Mouse (Mus musculus): ENCODE results near the gene Hoxa11. TPM values are rescaled to one million over a fixed set of nuclear protein-coding genes. Genes with fewer than 3 reads are reported as not detected.

Hoxa11 gene
- total RNA-seq, 1 experiment = 0.31 TPM

DNA sequence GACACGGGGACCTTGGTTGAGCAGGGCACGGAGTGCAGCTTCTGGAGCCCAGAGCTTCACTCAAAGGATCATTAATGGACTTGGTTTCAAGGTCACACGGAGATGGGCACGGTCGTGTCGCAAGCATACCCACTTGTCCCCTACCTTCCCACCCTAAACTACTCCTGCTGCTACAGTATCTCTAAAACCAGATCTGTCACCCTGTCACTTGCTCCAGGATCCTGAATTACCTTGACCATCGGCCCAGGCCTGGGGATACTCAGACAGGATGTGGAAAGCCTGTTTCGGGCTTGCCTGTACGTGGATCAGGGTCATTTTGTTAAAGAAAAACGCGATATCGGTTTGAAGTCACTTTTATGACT lies 35.9 kb downstream of the Hoxa11 start:
- no peak for DNase-seq (ENCODE audit: low read depth, low spot score)
- TF ChIP-seq HCFC1 (IDR thresholded peaks at IDR 0.05; ENCODE audit: borderline replicate concordance, insufficient read depth, low read length) (no peak), ZNF384 (IDR thresholded peaks at IDR 0.05; ENCODE audit: low read depth, low read length) (no peak), ZC3H11A (IDR thresholded peaks at IDR 0.05; ENCODE audit: borderline replicate concordance, low read depth, low read length) (no peak), CHD2 (IDR thresholded peaks at IDR 0.05; ENCODE audit: low read depth, low read length) (no peak), MAFK (IDR thresholded peaks at IDR 0.05; ENCODE audit: insufficient read depth, low read depth, low read length) (no peak)
- Histone ChIP-seq H3K4me3 (ENCODE audit: insufficient read depth in 1 of 2, low read depth in 1 of 2, low read length in 2 of 2, poor library complexity in 1 of 2, severe bottlenecking in 1 of 2) (no peak overlapping the region), H3K36me3 (ENCODE audit: control insufficient read depth, insufficient read depth, low read length, poor library complexity, severe bottlenecking) (no peaks in the 10 kb centered on the region), H3K9me3 (ENCODE audit: control insufficient read depth, insufficient read depth, low read depth, low read length) (no peaks in the 10 kb centered on the region), H3K9ac (ENCODE audit: insufficient read depth, low read depth, low read length, poor library complexity, severe bottlenecking) (no peak overlapping the region), H3K4me1 (ENCODE audit: control insufficient read depth in 2 of 2, insufficient read depth in 2 of 2, low read length in 2 of 2, poor library complexity in 1 of 2) (peaks cover 0 to 5% of the 10 kb centered on the region in 2 experiments; a peak in 1 of 4 replicates), H3K27ac (ENCODE audit: insufficient read depth, low read depth, low read length, poor library complexity, severe bottlenecking) (no peak overlapping the region)
- in situ Hi-C loops (cut with MboI; ENCODE audit: low sequenced_read_pairs in 2 of 2, unreplicated experiment in 2 of 2) = loop anchor here in 1 of 2 experiments (25.0 kb wide), 1 partner anchor 597 kb away; no protein-coding TSS in a partner anchor

GRCm38 (mm10) chr6:52208868-52209684 lies 36.5 kb downstream of the Hoxa11 start:
- no peaks in the 10 kb centered on the region for H3K36me3 ChIP-seq (ENCODE audit: control insufficient read depth, insufficient read depth, low read length, poor library complexity, severe bottlenecking)
- H3K27ac ChIP-seq (ENCODE audit: insufficient read depth, low read depth, low read length, poor library complexity, severe bottlenecking) = no peak overlapping the region
- in situ Hi-C loops (cut with MboI; ENCODE audit: low sequenced_read_pairs in 2 of 2, unreplicated experiment in 2 of 2) = loop anchor here in 1 of 2 experiments (25.0 kb wide), 1 partner anchor 597 kb away; no protein-coding TSS in a partner anchor
- peak overlapping the region; percentile 29 to 43 for H3K4me3 ChIP-seq (ENCODE audit: insufficient read depth in 1 of 2, low read depth in 1 of 2, low read length in 2 of 2, poor library complexity in 1 of 2, severe bottlenecking in 1 of 2)
- H3K9ac ChIP-seq (ENCODE audit: insufficient read depth, low read depth, low read length, poor library complexity, severe bottlenecking) = no peak overlapping the region
- no peaks in the 10 kb centered on the region for H3K9me3 ChIP-seq (ENCODE audit: control insufficient read depth, insufficient read depth, low read depth, low read length)
- no peak for TF ChIP-seq MAFK (IDR thresholded peaks at IDR 0.05; ENCODE audit: insufficient read depth, low read depth, low read length)
- no peak for TF ChIP-seq ZC3H11A (IDR thresholded peaks at IDR 0.05; ENCODE audit: borderline replicate concordance, low read depth, low read length)
- TF ChIP-seq HCFC1 (IDR thresholded peaks at IDR 0.05; ENCODE audit: borderline replicate concordance, insufficient read depth, low read length) = no peak
- TF ChIP-seq CHD2 (IDR thresholded peaks at IDR 0.05; ENCODE audit: low read depth, low read length) = no peak
- H3K4me1 ChIP-seq (ENCODE audit: control insufficient read depth in 2 of 2, insufficient read depth in 2 of 2, low read length in 2 of 2, poor library complexity in 1 of 2) = peaks cover 0 to 5% of the 10 kb centered on the region in 2 experiments; a peak in 1 of 4 replicates
- no peak for DNase-seq (ENCODE audit: low read depth, low spot score)

GRCm38 (mm10) chr6:52208072-52208867 lies 37.3 kb downstream of the Hoxa11 start, which contains the start of gene Hoxa6:
TSS of gene Hoxa6 (minus strand) at chr6:52208722.
- no peak for TF ChIP-seq CHD2 (IDR thresholded peaks at IDR 0.05; ENCODE audit: low read depth, low read length)
- no peak for TF ChIP-seq HCFC1 (IDR thresholded peaks at IDR 0.05; ENCODE audit: borderline replicate concordance, insufficient read depth, low read length)
- TF ChIP-seq ZC3H11A (IDR thresholded peaks at IDR 0.05; ENCODE audit: borderline replicate concordance, low read depth, low read length) = no peak
- no peak for TF ChIP-seq ZNF384 (IDR thresholded peaks at IDR 0.05; ENCODE audit: low read depth, low read length)
- no peak for TF ChIP-seq MAFK (IDR thresholded peaks at IDR 0.05; ENCODE audit: insufficient read depth, low read depth, low read length)
- Histone ChIP-seq H3K36me3 (ENCODE audit: control insufficient read depth, insufficient read depth, low read length, poor library complexity, severe bottlenecking) (no peaks in the 10 kb centered on the region), H3K4me3 (ENCODE audit: insufficient read depth in 1 of 2, low read depth in 1 of 2, low read length in 2 of 2, poor library complexity in 1 of 2, severe bottlenecking in 1 of 2) (peak within 1 kb of the TSS; percentile 29 to 43), H3K4me1 (ENCODE audit: control insufficient read depth in 2 of 2, insufficient read depth in 2 of 2, low read length in 2 of 2, poor library complexity in 1 of 2) (peaks cover 0 to 7% of the 10 kb centered on the region in 2 experiments; a peak in 1 of 4 replicates), H3K9me3 (ENCODE audit: control insufficient read depth, insufficient read depth, low read depth, low read length) (no peaks in the 10 kb centered on the region), H3K27ac (ENCODE audit: insufficient read depth, low read depth, low read length, poor library complexity, severe bottlenecking) (no peak within 1 kb of the TSS), H3K9ac (ENCODE audit: insufficient read depth, low read depth, low read length, poor library complexity, severe bottlenecking) (no peak within 1 kb of the TSS)
- DNase-seq (ENCODE audit: low read depth, low spot score) = no peak
- in situ Hi-C loops (cut with MboI; ENCODE audit: low sequenced_read_pairs in 2 of 2, unreplicated experiment in 2 of 2) = loop anchor here in 1 of 2 experiments (25.0 kb wide), 1 partner anchor 596 kb away; no protein-coding TSS in a partner anchor

DNA sequence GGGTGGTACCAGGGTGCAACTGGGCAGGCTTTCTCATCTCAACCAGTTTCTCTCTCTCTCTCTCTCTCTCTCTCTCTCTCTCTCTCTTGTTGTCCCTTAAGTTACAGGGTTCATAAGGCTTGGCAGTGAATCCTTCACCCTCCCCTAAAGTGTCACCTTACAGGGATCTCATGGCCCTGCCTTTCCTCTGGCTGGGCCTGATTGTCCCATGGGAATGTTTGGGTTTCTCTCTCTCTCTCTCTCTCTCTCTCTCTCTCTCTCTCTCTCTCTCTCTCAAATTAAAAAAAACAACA lies 38.0 kb downstream of the Hoxa11 start:
- no peaks in the 10 kb centered on the region for H3K9me3 ChIP-seq (ENCODE audit: control insufficient read depth, insufficient read depth, low read depth, low read length)
- no peak overlapping the region for H3K9ac ChIP-seq (ENCODE audit: insufficient read depth, low read depth, low read length, poor library complexity, severe bottlenecking)
- no peak overlapping the region for H3K27ac ChIP-seq (ENCODE audit: insufficient read depth, low read depth, low read length, poor library complexity, severe bottlenecking)
- DNase-seq (ENCODE audit: low read depth, low spot score) = no peak
- peaks cover 0 to 7% of the 10 kb centered on the region in 2 experiments; a peak in 1 of 4 replicates for H3K4me1 ChIP-seq (ENCODE audit: control insufficient read depth in 2 of 2, insufficient read depth in 2 of 2, low read length in 2 of 2, poor library complexity in 1 of 2)
- TF ChIP-seq MAFK (IDR thresholded peaks at IDR 0.05; ENCODE audit: insufficient read depth, low read depth, low read length) = no peak
- no peak overlapping the region for H3K4me3 ChIP-seq (ENCODE audit: insufficient read depth in 1 of 2, low read depth in 1 of 2, low read length in 2 of 2, poor library complexity in 1 of 2, severe bottlenecking in 1 of 2)
- no peaks in the 10 kb centered on the region for H3K36me3 ChIP-seq (ENCODE audit: control insufficient read depth, insufficient read depth, low read length, poor library complexity, severe bottlenecking)
- in situ Hi-C loops (cut with MboI; ENCODE audit: low sequenced_read_pairs in 2 of 2, unreplicated experiment in 2 of 2) = loop anchor here in 1 of 2 experiments (25.0 kb wide), 1 partner anchor 595 kb away; no protein-coding TSS in a partner anchor
